Mouse (Mus musculus) hindbrain, embryonic 11.5 days (tissue): ENCODE results near the gene Sval1. TPM values are rescaled to one million over a fixed set of nuclear protein-coding genes. Genes with fewer than 3 reads are reported as not detected.

Experiments used
- ATAC-seq: fragments of 200-750 bp; cut with Nextera tagmentation; 2 replicates; pipeline ENCODE4 v1.8.0; 2017; ENCODE audit warnings: mild to moderate bottlenecking, moderate TSS enrichment, moderate library complexity; ENCODE audit not compliant: low FRiP score
- DNase-seq: peaks from one replicate; pipeline ENCODE4 v3.0.0-alpha.2; 2015; ENCODE audit warnings: low spot score
- H3K27ac ChIP-seq: fragments of 300-500 bp; sonication (generic); 2 replicates; pipeline ENCODE4 v1.5.1; 2014; ENCODE audit warnings: mild to moderate bottlenecking, low read depth, low read length
- H3K27me3 ChIP-seq: fragments of 300-500 bp; sonication (generic); 2 replicates; pipeline ENCODE4 v1.6.1; 2014; ENCODE audit warnings: mild to moderate bottlenecking, low read length, moderate library complexity, mixed read lengths; ENCODE audit not compliant: control insufficient read depth, insufficient read depth
- H3K36me3 ChIP-seq: fragments of 300-500 bp; sonication (generic); 2 replicates; pipeline ENCODE4 v1.6.1; 2014; ENCODE audit warnings: mild to moderate bottlenecking, low read length, moderate library complexity, mixed read lengths; ENCODE audit not compliant: control insufficient read depth, insufficient read depth
- H3K4me1 ChIP-seq: fragments of 300-500 bp; sonication (generic); replicated peaks from 2 replicates; pipeline ENCODE4 v1.6.1; 2014; ENCODE audit warnings: low read length, mixed read lengths; ENCODE audit not compliant: control insufficient read depth, insufficient read depth
- H3K4me2 ChIP-seq: fragments of 300-500 bp; sonication (generic); replicated peaks from 2 replicates; pipeline ENCODE4 v1.6.1; 2014; ENCODE audit warnings: mild to moderate bottlenecking, low read depth, low read length
- H3K4me3 ChIP-seq: fragments of 300-500 bp; sonication (generic); 2 replicates; pipeline ENCODE4 v1.5.1; 2014; ENCODE audit warnings: low read depth, low read length
- H3K9ac ChIP-seq: fragments of 300-500 bp; sonication (generic); 2 replicates; pipeline ENCODE4 v1.6.1; 2014; ENCODE audit warnings: low read depth, low read length
- H3K9me3 ChIP-seq: fragments of 300-500 bp; sonication (generic); 2 replicates; pipeline ENCODE4 v1.6.1; 2016; ENCODE audit warnings: low read length; ENCODE audit not compliant: control insufficient read depth
- WGBS: fragments of 180-500 bp; shearing (Covaris S2); extraction: QIAGEN DNeasy Blood & Tissue Kit; methylation state at CpG from one replicate; pipeline ENCODE4 v1.1.7; 2014; 5-methylcytosine and 5-hydroxymethylcytosine counted together
- polyA plus RNA-seq: library from polyadenylated mRNA; unstranded; fragments of >200 nt; fragmentation: Nextera tagmentation; extraction: Ambion mirVana; gene quantifications from 2 replicates; pipeline ENCODE4 v1.2.1, GENCODE M21; 2014

Gene Sval1
- polyA plus RNA-seq: not detected in 2 replicates

DNA sequence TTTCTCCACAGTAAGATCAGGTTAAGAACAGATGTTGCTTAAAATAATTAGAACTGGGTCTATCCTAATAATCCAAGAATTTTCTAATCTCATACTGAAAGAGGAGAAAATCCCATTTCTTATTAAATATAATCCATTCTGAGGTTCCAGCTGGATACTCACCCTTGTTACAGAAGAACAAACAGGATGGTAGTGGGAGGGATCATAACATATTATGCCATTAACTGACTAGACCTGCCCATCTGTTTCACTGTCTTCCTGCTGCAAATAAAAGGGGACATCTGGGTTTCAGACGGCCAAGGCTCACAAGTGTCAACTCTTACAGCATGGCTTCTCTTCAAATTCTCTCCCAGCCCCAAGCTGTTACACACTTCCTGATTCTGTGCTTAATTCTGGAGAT lies at the start of gene Sval1:
Gene Sval1 (plus strand): TSS at position 301 of the 400 bp plus-strand sequence.
- Histone ChIP-seq H3K4me2 (no peak within 1 kb of the TSS), H3K9ac (no peak within 1 kb of the TSS), H3K9me3 (no peaks in the 10 kb centered on the region), H3K27me3 (no peaks in the 10 kb centered on the region), H3K36me3 (no peaks in the 10 kb centered on the region), H3K4me3 (no peak within 1 kb of the TSS), H3K27ac (no peak within 1 kb of the TSS), H3K4me1 (no peaks in the 10 kb centered on the region)
- WGBS: 74% methylated on average over 1 of the region's 1 CpGs
- DNase-seq: no peak
- no peak for ATAC-seq

DNA sequence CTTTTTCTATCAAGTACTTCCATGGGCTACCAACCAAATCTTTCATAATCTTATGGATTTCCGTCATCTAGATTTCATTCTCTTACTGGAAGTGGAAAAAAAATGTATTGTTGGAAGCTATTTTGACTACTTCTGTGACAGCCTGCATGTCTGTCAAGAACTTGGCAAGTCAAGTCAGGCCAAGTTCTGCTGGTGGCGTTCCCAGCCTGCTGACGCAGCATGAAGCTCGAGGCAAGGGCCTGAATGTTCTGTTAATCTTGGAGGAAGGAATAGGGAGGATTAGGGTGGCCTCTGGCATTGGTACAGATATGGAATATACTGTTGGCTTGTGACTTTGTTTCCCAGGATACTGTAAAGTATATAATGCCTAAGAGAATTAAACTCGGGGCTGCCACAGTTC lies 39.8 kb upstream of the Sval1 start:
- Histone ChIP-seq H3K9me3 (no peaks in the 10 kb centered on the region), H3K27me3 (no peaks in the 10 kb centered on the region), H3K4me1 (no peaks in the 10 kb centered on the region), H3K36me3 (no peaks in the 10 kb centered on the region), H3K4me2 (no peak overlapping the region), H3K4me3 (no peak overlapping the region), H3K9ac (no peak overlapping the region), H3K27ac (no peak overlapping the region)
- DNase-seq (no peak), ATAC-seq (no peak)
- whole genome bisulfite sequencing: 87% methylated on average over 5 of the region's 5 CpGs

DNA sequence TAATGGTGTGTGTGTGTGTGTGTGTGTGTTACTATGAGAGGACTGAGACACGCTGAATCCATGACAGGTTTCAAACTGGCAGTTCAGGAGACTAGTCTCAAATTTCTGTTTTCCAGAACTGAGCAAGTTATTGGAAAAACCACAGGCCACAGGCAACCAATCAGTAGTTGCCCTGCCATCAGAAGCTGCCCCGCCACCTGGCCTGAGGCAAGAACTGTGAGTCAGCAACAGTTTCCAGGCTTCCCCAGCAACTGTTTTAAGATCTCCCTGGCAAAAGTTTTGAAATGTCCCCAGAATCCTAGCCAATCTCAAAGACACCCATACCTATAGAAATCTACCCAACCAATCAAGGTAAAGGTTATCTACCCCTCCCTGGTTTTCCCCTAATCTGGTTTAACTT lies 36.5 kb upstream of the Sval1 start:
- no peak for ATAC-seq
- 84% methylated on average over 2 of the region's 2 CpGs for WGBS

DNA sequence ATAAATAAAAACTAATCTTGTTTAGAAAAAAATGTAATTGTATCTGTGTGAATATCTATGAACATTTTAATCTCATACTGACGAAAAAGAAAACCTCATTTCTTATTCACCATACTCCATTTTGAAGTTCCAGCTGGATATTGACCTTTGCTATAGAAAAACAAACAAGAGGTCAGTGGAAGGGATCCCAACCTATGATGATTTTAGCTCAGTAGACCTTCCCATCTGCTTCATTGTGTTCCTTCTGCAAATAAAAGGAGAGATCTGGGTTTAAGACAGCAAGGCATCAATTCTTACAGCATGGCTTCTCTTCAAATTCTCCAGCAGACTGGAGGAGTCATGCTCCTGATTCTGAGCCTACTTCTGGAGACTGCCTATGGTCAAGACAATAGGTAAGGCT lies 16.4 kb downstream of the Sval1 start, which contains the start of gene Sval3:
Gene Sval3 (plus strand): TSS at position 301 of the 400 bp plus-strand sequence.
- Histone ChIP-seq H3K27ac (no peak within 1 kb of the TSS), H3K27me3 (no peaks in the 10 kb centered on the region), H3K9me3 (no peaks in the 10 kb centered on the region), H3K9ac (no peak within 1 kb of the TSS), H3K4me3 (no peak within 1 kb of the TSS), H3K4me2 (no peak within 1 kb of the TSS), H3K36me3 (no peaks in the 10 kb centered on the region), H3K4me1 (no peaks in the 10 kb centered on the region)
- WGBS: 67% methylated on average over 1 of the region's 1 CpGs
- ATAC-seq (no peak), DNase-seq (no peak)

More for the DNA sequence above, 36.5 kb upstream of the Sval1 start:
- Histone ChIP-seq H3K9ac (no peak overlapping the region), H3K4me2 (no peak overlapping the region), H3K27me3 (no peaks in the 10 kb centered on the region), H3K9me3 (no peaks in the 10 kb centered on the region), H3K4me3 (no peak overlapping the region), H3K27ac (no peak overlapping the region), H3K36me3 (no peaks in the 10 kb centered on the region), H3K4me1 (no peaks in the 10 kb centered on the region)
- no peak for DNase-seq

Other genes starting within 250 kb of the Sval1 start
- 9.2 and 10.0 TPM in 2 replicates for gene Kel, start 247.3 kb upstream of the Sval1 start, polyA plus RNA-seq
- gene Olfr459, start 176.5 kb upstream of the Sval1 start, polyA plus RNA-seq: not detected in 2 replicates
- gene Pip, start 104.1 kb upstream of the Sval1 start, polyA plus RNA-seq: not detected in 2 replicates
- gene Sval2, start 98.6 kb upstream of the Sval1 start, polyA plus RNA-seq: not detected in 2 replicates
- gene Sval3, start 16.5 kb downstream of the Sval1 start, polyA plus RNA-seq: not detected in 2 replicates
- not detected in 2 replicates for gene Sva, start 86.8 kb downstream of the Sval1 start, polyA plus RNA-seq
- gene Tas2r139, start 189.3 kb downstream of the Sval1 start, polyA plus RNA-seq: not detected in 2 replicates